Mouse (Mus musculus) spleen, embryonic (tissue): ENCODE data around the gene Runx2.

ENCODE experiments used
- CTCF ChIA-PET: fragments of 350-600 bp; sonication (Branson Sonifier 250); formaldehyde crosslinking; loops from one replicate; lab custom pipeline; 2022; lab: Charles Lee

Gene Runx2

DNA sequence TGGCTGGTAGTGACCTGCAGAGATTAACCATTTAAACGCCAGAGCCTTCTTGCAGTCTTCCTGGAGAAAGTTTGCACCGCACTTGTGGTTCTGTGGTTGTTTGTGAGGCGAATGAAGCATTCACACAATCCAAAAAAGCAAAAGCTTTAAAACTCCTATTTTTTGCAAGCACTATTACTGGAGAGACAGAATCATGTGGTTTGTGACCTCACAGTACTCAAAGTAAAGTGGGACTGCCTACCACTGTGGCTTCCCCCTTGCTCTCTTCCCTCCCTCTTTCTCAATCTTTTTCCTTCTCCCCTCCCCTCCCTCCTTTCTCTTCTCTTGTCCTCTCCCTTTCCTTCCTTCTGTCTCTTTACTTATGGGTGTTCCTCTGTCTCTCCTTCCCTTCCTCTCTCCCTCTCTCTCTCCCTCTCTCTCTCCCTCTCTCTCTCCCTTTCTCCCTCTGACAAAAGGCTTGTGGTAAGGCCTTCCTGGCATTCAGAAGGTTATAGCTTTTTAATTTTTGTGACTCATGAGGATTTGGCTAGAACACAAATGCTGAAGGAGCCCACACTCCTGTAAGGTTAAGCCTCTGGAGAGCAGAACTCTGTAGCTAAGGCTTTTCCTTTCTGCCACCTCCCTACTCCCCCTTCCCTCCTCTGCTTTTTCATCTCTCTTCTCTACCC is at the start of gene Runx2:
Gene Runx2, minus strand, starts transcription at position 290 of the 668 bp plus-strand sequence.
- CTCF ChIA-PET = interaction anchor here (0.7 kb wide), 1 partner anchor 868 kb away, joined by 5 read pairs; no protein-coding TSS in a partner anchor

DNA sequence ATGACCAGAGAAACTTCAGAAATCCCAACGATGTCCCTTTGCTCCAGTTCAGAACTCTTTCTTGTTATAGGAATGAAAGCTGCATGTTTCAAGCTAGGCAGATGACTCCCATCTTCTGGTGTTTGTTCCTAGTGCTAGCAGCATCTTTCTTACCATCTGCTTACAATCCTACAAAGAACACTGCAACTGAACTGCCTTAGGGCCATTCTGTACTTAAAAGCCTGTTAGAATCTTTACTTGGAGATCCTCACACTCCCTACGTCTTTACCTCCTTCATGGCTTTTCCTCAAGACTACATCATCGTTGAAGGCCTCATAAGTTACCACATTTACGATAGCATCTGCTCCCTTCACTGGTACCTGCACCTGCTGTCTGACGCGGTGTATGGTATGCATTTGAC is 48.6 kb upstream of the Runx2 start:
- CTCF ChIA-PET = no interaction called here

DNA sequence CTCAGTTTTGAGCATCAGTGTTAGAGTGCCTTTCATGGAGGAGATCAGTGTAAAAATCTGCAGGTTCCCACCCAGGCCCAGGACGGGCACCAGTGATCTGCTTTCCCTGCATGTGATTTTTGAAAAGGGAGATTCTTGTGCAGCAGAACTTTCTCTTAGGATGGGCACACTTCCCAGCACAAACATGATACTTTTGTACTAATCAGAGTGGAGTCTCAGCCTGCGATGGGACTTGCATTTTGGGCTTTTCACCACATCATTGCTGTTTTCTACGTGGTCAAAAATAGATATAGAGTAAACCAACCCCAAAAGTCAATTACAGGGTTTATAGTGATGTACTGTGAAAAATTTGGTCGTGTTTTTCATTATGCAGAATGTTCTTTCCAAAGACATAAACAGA is 27.6 kb upstream of the Runx2 start:
- CTCF ChIA-PET = no interaction called here

DNA sequence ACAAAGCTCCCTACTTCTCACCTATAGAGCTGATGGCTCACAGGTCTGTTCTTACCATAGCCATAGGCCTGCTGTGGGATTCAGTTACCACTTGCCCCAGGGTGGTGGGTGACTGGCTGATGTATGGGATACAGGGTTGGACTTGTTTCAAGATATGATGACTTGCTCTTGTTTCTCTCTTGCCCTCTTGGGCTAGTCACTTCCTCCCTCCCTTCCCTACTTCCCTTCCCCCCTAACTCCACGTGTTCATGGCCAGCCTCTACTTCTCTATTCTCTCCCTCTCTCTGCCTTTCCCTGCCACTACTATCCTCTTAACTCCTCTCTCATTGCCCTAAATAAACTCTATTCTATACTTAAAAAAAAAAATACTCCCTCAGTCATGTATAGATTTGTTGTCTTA is 16.6 kb upstream of the Runx2 start:
- CTCF ChIA-PET = no interaction called here

DNA sequence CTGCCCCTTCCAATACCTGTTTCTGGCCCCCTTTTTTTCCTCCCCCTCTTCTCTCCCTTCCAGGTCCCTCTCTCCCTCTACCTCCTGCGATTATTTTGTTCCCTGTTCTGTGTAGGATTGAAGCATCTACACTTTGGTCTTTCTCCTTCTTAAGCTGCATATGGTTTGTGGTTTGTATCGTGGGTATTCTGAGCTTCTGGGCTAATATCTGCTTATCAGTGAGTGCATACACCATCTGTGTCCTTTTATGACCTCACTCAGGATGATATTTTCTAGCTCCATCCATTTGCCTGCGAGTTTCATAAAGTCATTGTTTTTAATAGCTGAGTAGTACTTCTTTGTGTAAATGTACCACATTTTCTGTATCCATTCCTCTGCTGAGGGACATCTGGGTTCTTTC is 15.0 kb upstream of the Runx2 start:
- CTCF ChIA-PET = no interaction called here

DNA sequence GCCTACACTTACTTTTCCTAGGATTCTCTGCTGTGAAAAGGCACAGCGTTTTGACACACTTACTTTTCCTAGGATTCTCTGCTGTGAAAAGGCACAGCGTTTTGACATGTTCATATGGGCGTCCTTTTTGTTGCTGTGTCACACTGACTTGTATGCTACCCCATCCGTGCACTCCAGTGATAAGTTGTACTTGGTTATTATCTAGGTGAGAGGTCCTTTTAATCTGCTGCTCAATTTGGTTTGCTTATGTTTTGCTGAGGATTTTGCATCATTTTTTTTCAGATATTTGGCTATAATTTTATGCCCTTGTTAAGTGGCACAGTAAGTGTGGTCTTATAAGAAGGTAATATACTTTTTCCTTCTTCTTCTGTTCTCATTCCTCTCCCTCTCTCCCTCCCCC is 13.4 kb upstream of the Runx2 start:
- CTCF ChIA-PET = no interaction called here

DNA sequence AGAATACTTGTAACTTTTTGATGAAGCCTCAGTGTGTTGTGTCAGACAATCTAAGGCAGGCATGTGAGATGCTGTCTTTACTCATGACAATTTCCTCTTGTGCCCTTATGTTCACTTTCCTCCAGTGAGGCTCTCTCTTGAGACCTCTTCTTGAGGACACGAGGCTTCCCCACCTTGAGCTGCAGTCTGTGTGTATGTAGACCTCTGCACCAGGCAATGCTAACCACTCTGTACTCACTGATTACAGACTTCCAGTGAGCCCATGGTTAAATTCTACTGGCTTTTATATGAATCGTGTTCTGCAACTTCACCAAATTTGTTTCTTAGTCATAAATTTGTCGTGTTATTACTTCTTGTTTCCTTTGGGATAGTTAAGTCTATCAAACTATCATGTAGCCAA is 12.5 kb upstream of the Runx2 start:
- CTCF ChIA-PET = interaction anchor here (0.7 kb wide), 1 partner anchor 62 kb away, joined by 4 read pairs; no protein-coding TSS in a partner anchor

DNA sequence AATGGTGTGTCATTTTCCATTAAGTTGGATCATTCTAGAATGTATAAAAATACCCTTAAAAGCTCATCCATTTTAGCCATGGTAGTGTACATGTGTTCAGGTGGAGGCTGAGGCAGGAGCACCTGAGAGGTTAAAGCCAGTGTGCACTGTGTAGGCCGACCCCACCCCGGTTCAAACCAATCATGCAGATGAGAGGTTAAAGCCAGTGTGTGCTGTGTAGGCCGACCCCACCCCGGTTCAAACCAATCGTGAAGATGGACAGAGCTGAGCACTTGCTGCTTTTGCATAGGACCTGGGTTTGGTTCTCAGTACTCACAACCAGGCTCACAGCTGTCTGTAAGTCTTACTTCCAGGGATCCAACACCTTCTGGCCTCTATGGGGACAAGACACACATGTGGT is 7.3 kb upstream of the Runx2 start:
- CTCF ChIA-PET = no interaction called here

DNA sequence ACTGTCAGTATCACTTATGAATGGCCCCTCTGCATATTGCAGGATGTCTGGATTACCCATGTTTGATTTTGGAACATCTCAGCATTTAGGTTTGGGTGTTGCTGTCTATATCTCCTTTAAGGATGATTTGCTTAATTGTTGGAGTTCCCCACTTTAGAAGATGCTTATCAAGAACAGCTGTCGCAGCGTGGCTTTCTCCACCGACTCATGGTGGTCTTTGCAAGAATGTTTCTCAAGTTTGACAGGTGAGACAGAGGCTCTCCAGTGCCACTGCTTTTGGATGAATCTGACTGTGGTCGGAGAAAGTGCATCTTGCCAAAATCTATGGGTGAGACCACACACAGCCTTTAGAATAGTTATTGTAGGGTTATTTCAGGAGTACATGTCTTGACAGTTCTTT is 5.2 kb upstream of the Runx2 start:
- CTCF ChIA-PET = interaction anchor here (0.6 kb wide), 1 partner anchor 797 kb away, joined by 7 read pairs; no protein-coding TSS in a partner anchor

DNA sequence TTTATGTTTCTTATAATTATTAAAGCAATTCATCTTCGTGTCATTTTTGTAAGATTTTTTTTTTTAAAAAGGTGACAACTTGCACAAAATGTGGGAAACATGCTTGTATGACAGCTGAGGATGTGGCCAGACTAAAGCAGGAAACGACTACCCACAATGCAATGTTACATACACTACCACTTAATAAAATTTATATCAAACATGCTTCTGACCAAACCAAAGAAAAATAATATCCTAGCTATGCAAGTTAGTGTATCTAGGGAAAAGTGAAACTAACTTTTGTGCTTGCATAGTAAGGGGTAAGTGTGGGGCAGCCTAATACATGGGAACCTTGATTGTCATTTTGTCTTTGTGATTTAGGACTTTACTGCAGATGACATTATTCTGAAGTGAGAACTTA is 4.2 kb upstream of the Runx2 start:
- CTCF ChIA-PET = no interaction called here

DNA sequence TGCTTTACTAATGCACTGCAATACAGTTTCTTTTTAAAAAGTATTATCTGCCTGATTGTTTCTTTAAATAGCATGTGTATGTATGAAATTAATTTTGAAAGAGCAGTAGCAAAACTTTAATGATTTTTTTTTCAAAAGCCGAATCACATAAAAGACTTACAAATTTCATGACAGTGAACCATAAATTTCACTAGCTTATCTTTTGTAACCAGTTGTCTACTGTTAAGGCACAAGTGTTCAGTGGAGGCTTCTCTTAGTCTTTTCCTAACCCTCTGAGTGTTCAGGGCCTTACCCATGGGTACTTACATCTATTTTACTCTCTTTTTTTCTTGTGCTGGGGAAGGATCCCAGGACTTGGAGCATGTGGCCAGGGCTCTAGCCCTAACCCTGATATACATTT is 7.6 kb downstream of the Runx2 start:
- CTCF ChIA-PET = no interaction called here

DNA sequence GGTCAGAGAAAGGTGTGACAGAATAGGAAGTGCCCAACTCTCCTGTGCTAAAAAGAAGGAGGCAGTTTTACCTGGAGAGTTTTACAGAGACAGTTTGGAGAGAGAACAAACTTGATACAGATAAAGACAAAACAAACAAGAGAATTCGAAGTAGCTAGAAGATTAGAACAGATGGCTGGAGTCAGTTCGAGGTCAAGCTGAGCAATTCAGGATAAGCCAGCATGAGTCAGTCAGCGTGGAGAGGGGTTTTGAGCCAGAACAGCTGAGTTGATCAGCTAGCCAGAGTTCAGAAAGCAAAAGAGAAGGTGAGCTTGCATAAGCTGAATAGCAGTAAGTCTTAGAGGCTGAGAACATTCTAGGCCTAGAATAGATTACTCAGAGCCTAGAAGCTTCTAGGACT is 17.3 kb downstream of the Runx2 start:
- CTCF ChIA-PET = no interaction called here

DNA sequence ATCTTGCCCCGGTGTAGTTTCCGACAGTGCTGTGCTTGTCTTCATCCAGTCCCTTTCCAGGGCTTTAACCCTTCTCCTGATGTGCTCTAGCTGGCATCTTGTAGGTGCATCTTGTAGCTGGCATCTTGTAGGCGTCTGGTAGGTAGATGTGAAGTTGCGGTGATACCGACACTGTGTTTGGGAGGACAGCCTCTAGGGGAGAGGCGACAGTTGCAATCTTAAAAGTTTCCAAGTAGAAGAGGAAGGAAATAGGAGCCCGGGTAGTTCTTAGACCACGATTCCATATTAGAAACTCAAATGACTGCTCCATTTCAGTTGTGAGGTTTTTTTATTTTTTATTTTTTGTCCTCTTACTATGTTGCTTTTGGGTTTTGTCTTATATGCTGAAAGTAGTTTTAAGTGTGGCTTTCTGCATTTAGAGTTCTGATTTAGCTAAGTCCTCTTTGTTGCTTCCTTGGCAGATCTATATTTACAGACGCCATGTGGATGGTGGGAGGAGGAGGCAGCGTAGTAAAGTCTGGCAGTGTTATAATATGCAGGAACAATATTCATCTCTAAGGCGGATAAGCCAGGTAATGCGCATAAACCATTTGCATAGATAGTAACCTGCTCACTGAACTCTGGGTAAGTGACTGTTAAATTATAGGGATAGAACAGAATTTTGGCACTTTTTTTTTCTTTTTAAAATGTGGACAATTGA is 22.2 kb downstream of the Runx2 start:
- CTCF ChIA-PET = no interaction called here

DNA sequence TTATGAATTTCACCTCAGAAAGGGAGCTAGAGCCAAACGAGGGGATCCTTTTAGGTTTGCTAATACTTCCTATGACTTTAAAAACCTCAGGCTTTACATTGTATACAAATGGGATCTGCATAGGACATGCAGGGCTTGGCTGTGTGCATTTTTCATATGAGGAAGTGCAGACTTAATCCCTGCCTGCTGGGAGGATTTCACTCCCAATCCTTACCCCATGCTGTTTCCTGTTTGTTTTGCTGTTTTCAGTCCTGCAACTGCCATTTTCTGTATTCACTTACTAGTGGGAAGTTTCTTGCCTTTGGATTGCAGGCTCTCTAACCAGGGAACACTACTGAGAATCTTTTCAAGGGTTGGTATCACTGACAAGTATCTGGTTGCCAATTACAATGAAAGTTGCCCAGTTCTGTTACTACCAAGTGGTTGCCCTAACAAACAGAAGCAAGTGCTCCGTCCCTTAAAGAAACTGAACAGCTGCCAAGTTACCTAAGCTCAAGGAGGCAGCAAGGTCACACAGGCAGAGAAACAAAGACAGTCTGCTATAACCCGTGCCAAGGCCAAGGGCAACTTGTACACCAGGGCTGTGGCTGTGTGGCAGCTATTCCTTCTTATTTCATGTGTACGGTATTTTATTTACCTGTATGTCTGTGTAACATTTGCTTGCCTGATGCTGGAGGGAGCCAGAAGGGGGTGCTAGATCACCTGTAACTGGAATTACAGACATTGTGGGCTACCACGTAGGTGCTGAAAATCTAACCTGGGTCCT is 25.4 kb downstream of the Runx2 start:
- CTCF ChIA-PET = no interaction called here

DNA sequence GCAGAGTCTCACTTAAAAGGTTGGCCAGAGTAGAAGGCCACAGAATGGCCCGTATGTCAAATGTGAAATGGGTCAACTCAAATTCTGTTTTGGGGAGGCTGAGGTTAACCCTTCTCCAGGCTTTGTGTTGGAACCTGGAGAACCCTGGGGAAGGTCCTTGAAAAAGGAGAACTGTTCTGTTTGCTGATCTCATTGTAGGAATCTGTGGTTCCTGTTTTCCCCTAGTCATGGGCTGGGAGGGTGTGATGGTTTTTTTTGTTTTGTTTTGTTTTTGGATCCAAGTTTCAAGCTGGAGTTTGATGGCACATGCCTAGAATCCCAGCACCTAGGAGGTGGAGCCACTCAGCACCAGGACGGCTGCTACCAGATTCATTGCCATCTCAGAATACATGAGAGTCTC is 31.5 kb downstream of the Runx2 start:
- CTCF ChIA-PET = no interaction called here

DNA sequence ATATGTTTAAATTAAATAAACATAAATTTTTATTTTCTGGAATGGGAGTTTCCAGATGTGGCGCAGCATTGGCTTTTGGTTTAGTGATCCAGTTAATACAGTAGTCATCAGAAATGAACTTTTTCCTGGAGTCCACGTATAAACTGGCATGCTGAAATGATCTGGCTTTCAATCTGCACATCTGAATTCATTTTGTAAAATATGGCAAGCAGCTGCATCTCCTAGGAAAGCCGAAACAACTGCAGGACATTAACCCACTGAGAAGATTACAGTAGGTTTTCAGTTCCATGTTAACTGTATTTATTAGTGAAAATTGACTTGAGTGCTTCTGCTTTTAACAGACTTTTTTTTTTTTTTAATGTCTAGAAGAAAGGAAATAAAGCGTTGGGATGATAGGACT is 32.2 kb downstream of the Runx2 start:
- CTCF ChIA-PET = no interaction called here

DNA sequence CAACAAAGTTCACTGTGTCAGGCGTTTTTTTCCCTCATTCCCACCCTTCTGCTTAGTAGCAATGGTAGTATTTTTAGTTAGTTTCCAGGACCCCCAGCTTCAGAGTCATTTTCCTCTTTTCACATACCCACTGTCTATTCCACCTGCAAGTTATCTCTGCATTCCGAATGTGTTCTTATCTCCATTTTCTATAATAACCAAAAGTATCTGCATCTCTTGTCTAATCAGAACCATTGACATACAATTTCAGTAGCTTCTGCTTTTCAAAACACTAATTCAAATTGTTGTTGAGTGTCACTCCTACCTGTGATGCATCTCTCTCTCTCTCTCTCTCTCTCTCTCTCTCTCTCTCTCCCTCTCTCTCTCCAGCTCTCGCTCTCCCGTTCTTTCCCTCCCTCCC is 34.2 kb downstream of the Runx2 start:
- CTCF ChIA-PET = interaction anchor here (0.5 kb wide), 1 partner anchor 783 kb away, joined by 4 read pairs; the partner anchor contains the start of gene Slc35b2

DNA sequence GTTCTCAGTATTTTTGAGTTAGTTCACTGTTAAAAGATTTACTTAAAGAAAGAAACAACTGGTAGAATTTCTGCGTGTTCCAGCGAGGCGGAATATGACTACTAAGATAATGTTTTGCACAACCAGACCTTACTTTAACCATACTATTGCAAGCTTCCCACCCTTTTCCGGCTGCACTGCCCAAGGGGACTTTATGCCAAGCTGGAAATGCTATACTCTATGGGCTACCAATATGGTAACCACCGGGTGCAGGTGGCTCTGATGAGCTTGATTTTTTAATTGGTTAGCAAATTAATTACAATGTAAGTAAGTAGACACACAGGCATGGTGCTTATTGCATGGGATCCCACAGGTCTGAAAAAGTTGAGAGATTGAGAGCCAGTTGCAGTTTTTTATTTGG is 36.5 kb downstream of the Runx2 start:
- CTCF ChIA-PET = interaction anchor here (0.6 to 0.7 kb wide), 2 partner anchors 199 to 739 kb away, joined by 3 to 6 read pairs; no protein-coding TSS in a partner anchor

DNA sequence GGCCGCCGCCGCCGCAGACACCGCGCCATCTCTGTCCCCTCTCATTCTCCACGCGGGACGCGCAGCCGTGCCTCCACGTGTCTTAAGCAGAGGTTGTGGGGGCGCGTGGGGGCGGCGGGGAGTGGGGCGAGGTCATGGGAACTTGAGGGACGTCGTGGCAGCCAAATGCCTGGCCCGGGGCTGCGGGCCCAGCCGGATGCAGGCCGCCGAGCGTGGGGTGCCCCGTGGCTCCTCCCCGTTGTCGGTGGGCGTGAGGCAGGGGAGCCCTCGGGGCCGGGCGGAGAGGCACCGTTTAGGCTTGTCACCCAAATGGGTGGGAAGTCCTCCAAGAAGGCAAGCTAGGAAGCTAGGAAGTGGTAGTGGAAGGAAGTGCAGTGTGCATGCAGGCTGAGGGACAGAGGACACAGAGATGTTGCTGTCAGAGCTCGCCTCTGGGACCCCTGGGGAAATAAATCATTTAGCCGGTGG is 37.2 kb downstream of the Runx2 start:
- CTCF ChIA-PET = no interaction called here

DNA sequence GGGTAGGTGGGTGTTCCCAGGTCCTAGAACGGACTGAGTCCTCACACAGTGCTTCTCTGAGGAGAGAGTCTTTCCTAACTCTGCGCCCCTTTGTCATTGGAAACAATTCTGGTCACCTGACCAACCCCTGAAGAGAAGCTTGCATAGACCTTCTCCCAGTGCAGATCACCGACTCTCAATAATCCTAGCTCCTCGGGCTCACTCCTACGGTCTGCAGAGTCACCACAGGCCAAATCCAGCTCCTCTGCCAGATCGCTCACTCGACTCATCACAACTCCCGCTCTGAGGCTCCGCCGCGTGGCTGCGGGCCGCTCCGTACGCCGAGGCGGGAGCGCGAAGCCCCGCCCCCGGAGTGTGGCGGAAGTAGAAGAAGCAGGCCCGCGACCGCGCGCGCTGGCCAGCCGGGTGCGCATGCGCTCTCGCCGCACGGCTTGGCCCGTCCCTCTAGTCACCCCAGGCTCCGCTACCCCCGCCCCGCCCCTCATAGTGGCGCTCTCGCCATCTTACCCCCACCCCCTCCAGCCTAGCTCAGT is 37.8 kb downstream of the Runx2 start, which contains the start of gene Supt3:
Gene Supt3, plus strand, starts transcription at position 415 of the 533 bp plus-strand sequence.
- CTCF ChIA-PET = no interaction called here

DNA sequence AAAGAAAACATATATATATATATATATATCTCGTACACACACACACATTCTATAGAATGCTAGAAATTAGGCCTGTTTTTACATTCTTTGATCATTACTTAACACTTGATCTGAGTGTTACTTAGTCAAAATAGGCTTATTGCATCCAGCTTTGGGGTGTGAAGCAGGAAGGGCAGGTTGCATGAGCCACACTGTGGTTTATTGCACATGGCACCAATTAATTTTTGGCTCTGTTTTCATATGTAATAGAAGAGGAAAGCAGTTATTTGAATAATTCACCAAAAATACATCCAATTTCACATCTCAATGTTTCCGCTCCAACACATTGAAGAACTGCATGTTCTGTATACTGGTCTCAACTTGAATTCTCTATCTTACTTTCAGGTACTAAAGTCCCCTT is 42.0 kb downstream of the Runx2 start:
- CTCF ChIA-PET = interaction anchor here (0.7 kb wide), 1 partner anchor 188 kb away, joined by 4 read pairs; no protein-coding TSS in a partner anchor

DNA sequence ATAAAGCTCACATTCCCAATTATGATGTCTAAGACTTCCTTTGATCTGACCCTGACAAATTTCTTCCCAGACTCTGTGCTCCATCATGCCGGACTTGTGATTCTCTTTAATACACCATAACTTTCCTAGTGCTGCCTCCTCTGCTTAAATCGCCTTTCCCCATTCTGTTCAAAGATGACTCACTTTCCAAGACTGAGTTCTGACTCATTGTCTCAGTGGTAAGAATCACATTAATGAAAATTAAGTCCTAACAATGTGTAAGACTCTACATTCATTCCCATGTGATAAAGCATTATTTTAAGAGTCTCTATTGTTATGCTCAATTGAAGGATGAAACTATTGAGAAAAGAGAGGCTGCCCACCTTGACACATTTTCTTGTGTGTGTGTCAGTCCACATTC is 43.7 kb downstream of the Runx2 start:
- CTCF ChIA-PET = no interaction called here
